Mouse (Mus musculus) CH12.LX (cell line): ENCODE results near the gene Wdr26. TPM values are rescaled to one million over a fixed set of nuclear protein-coding genes. Genes with fewer than 3 reads are reported as not detected.
A peak's percentile ranks its signal among the peaks of the same experiment; 100 is the strongest.

Source experiments
- DNase-seq: peaks from one replicate; pipeline ENCODE4 v3.0.0-alpha.2; 2013; ENCODE audit errors: extremely low read depth
- H3K27ac ChIP-seq: 2 replicates; pipeline ENCODE4 v1.5.1; 2012; ENCODE audit warnings: low read depth, mild to moderate bottlenecking, control low read depth, moderate library complexity; ENCODE audit not compliant: insufficient read depth
- H3K27me3 ChIP-seq: replicated peaks from 2 replicates; pipeline ENCODE3; 2012; ENCODE audit warnings: inconsistent platforms
- H3K36me3 ChIP-seq, 2 experiments: replicated peaks in 1 of 2; 2 replicates each; pipeline versions ENCODE3 to v1.6.1; 2012; ENCODE audit warnings: inconsistent platforms in 1 of 2, low read length in 1 of 2, mild to moderate bottlenecking in 1 of 2, mixed read lengths in 1 of 2, moderate library complexity in 1 of 2; ENCODE audit not compliant: control insufficient read depth in 1 of 2, insufficient read depth in 1 of 2
- H3K4me1 ChIP-seq, 2 experiments: 2 replicates each; pipeline ENCODE4 v1.6.1; 2012; ENCODE audit warnings: inconsistent platforms in 1 of 2, moderate library complexity in 1 of 2; ENCODE audit not compliant: insufficient read depth in 2 of 2, control insufficient read depth in 1 of 2
- H3K4me2 ChIP-seq: 2 replicates; pipeline ENCODE4 v1.6.1; 2012; ENCODE audit warnings: low read depth, mild to moderate bottlenecking, control low read depth; ENCODE audit not compliant: poor library complexity, insufficient read depth, severe bottlenecking
- H3K4me3 ChIP-seq, 3 experiments: fragments of 150-350 bp in 1 of 3; sonication (generic) in 1 of 3; replicated peaks in 1 of 3; 2 replicates each; pipeline versions ENCODE3 to v1.5.1; 2011 to 2012; ENCODE audit warnings: low read depth in 2 of 3, low read length in 2 of 3, mild to moderate bottlenecking in 2 of 3, moderate library complexity in 2 of 3, control low read depth in 1 of 3, improper control_type of control experiment in 1 of 3, inconsistent platforms in 1 of 3, mixed read lengths in 1 of 3; ENCODE audit not compliant: poor library complexity in 1 of 3
- H3K79me2 ChIP-seq: replicated peaks from 2 replicates; pipeline ENCODE4 v1.6.1; 2012; ENCODE audit warnings: mild to moderate bottlenecking, moderate library complexity; ENCODE audit not compliant: control insufficient read depth, poor library complexity, insufficient read depth, severe bottlenecking; ENCODE audit errors: extremely low read depth
- H3K9ac ChIP-seq: 2 replicates; pipeline ENCODE4 v1.6.1; 2012; ENCODE audit warnings: low read depth, mild to moderate bottlenecking, control low read depth, moderate library complexity; ENCODE audit not compliant: insufficient read depth
- H3K9me3 ChIP-seq: replicated peaks from 2 replicates; pipeline ENCODE3; 2012; ENCODE audit warnings: low read length, inconsistent platforms, mixed read lengths
- BHLHE40 ChIP-seq: IDR thresholded peaks from 2 replicates; pipeline ENCODE4 v1.6.1; 2011; ENCODE audit warnings: mild to moderate bottlenecking, low read depth, low read length, improper control_type of control experiment
- E2F4 ChIP-seq: IDR thresholded peaks from 2 replicates; pipeline ENCODE4 v1.6.1; 2011; ENCODE audit warnings: low read depth, low read length, improper control_type of control experiment; ENCODE audit not compliant: insufficient replicate concordance
- ELF1 ChIP-seq: IDR thresholded peaks from 2 replicates; pipeline ENCODE4 v1.6.1; 2014; ENCODE audit warnings: low read depth, mild to moderate bottlenecking, inconsistent platforms, low read length, improper control_type of control experiment
- EP300 ChIP-seq: IDR thresholded peaks from 2 replicates; pipeline ENCODE4 v1.6.1; 2011; ENCODE audit warnings: low read length, improper control_type of control experiment
- GABPA ChIP-seq: IDR thresholded peaks from 2 replicates; pipeline ENCODE4 v1.6.1; 2012; ENCODE audit warnings: low read depth, low read length, improper control_type of control experiment, inconsistent platforms; ENCODE audit not compliant: insufficient replicate concordance
- HCFC1 ChIP-seq: IDR thresholded peaks from 2 replicates; pipeline ENCODE4 v1.6.1; 2012; ENCODE audit warnings: low read depth, mild to moderate bottlenecking, inconsistent platforms, low read length, improper control_type of control experiment
- IRF4 ChIP-seq: IDR thresholded peaks from 2 replicates; pipeline ENCODE4 v1.6.1; 2014; ENCODE audit warnings: low read depth, mild to moderate bottlenecking, inconsistent platforms, low read length, improper control_type of control experiment
- JUN ChIP-seq: IDR thresholded peaks from 2 replicates; pipeline ENCODE4 v1.6.1; 2011; ENCODE audit warnings: low read depth, mild to moderate bottlenecking, low read length, improper control_type of control experiment, moderate library complexity; ENCODE audit not compliant: insufficient read depth
- JUND ChIP-seq: conservative IDR thresholded peaks from 2 replicates; pipeline ENCODE4 v1.6.1; 2011; ENCODE audit warnings: low read depth, low read length, improper control_type of control experiment
- KAT2A ChIP-seq: IDR thresholded peaks from 2 replicates; pipeline ENCODE4 v1.6.1; 2012; ENCODE audit warnings: low read length, improper control_type of control experiment, inconsistent platforms; ENCODE audit not compliant: insufficient replicate concordance
- MAFK ChIP-seq: IDR thresholded peaks from 2 replicates; pipeline ENCODE4 v1.6.1; 2011; ENCODE audit warnings: low read length, improper control_type of control experiment; ENCODE audit not compliant: insufficient replicate concordance
- MAX ChIP-seq: IDR thresholded peaks from 2 replicates; pipeline ENCODE4 v1.6.1; 2011; ENCODE audit warnings: low read length, improper control_type of control experiment
- MAZ ChIP-seq: IDR thresholded peaks from 2 replicates; pipeline ENCODE4 v1.6.1; 2012; ENCODE audit warnings: low read depth, mild to moderate bottlenecking, inconsistent platforms, low read length, improper control_type of control experiment, moderate library complexity
- MEF2A ChIP-seq: IDR thresholded peaks from 2 replicates; pipeline ENCODE4 v1.6.1; 2014; ENCODE audit warnings: low read depth, mild to moderate bottlenecking, inconsistent platforms, low read length, improper control_type of control experiment, borderline replicate concordance
- MXI1 ChIP-seq: IDR thresholded peaks from 2 replicates; pipeline ENCODE4 v1.6.1; 2011; ENCODE audit warnings: mild to moderate bottlenecking, low read depth, low read length, improper control_type of control experiment
- MYC ChIP-seq: IDR thresholded peaks from 2 replicates; pipeline ENCODE4 v1.6.1; 2011; ENCODE audit warnings: low read depth, mild to moderate bottlenecking, improper control_type of control experiment, low read length
- NELFE ChIP-seq: IDR thresholded peaks from 2 replicates; pipeline ENCODE4 v1.6.1; 2011; ENCODE audit warnings: low read depth, low read length, improper control_type of control experiment
- PAX5 ChIP-seq: IDR thresholded peaks from 2 replicates; pipeline ENCODE4 v1.6.1; 2012; ENCODE audit warnings: low read length, inconsistent platforms, mixed read lengths
- POLR2A ChIP-seq: IDR thresholded peaks from 2 replicates; pipeline ENCODE4 v1.6.1; 2011; ENCODE audit warnings: low read depth, mild to moderate bottlenecking, improper control_type of control experiment, low read length
- RAD21 ChIP-seq: IDR thresholded peaks from 2 replicates; pipeline ENCODE4 v1.6.1; 2011; ENCODE audit warnings: low read depth, mild to moderate bottlenecking, low read length, improper control_type of control experiment, moderate library complexity
- RCOR1 ChIP-seq: conservative IDR thresholded peaks from 2 replicates; pipeline ENCODE4 v1.6.1; 2012; ENCODE audit warnings: low read depth, mild to moderate bottlenecking, inconsistent platforms, low read length, improper control_type of control experiment
- SIN3A ChIP-seq: IDR thresholded peaks from 2 replicates; pipeline ENCODE4 v1.6.1; 2012; ENCODE audit warnings: low read length, improper control_type of control experiment, inconsistent platforms
- SMC3 ChIP-seq: IDR thresholded peaks from 2 replicates; pipeline ENCODE4 v1.6.1; 2011; ENCODE audit warnings: low read depth, low read length, improper control_type of control experiment
- TBP ChIP-seq: conservative IDR thresholded peaks from 2 replicates; pipeline ENCODE4 v1.6.1; 2011; ENCODE audit warnings: low read depth, low read length, improper control_type of control experiment
- TCF12 ChIP-seq: IDR thresholded peaks from 2 replicates; pipeline ENCODE4 v1.6.1; 2014; ENCODE audit warnings: low read depth, mild to moderate bottlenecking, inconsistent platforms, low read length, improper control_type of control experiment
- UBTF ChIP-seq: IDR thresholded peaks from 2 replicates; pipeline ENCODE4 v1.6.1; 2012; ENCODE audit warnings: low read depth, mild to moderate bottlenecking, inconsistent platforms, low read length, improper control_type of control experiment, moderate library complexity
- USF2 ChIP-seq: conservative IDR thresholded peaks from 2 replicates; pipeline ENCODE4 v1.6.1; 2011; ENCODE audit warnings: low read depth, low read length, improper control_type of control experiment
- ZKSCAN1 ChIP-seq: IDR thresholded peaks from 2 replicates; pipeline ENCODE4 v1.6.1; 2012; ENCODE audit warnings: low read depth, inconsistent platforms, low read length, improper control_type of control experiment, borderline replicate concordance
- ZNF384 ChIP-seq: IDR thresholded peaks from 2 replicates; pipeline ENCODE4 v1.6.1; 2012; ENCODE audit warnings: low read depth, low read length, improper control_type of control experiment, inconsistent platforms
- dilution Hi-C: fragments of 300-500 bp; cut with MboI; formaldehyde crosslinking; loops from 2 replicates; pipeline ENCODE4 v1.14.3; 2020; ENCODE audit warnings: low sequenced_read_pairs; ENCODE audit not compliant: extremely low pct_unique_long_range_greater_than_20kb, extremely low pct_ligation_motif_present
- in situ Hi-C: fragments of 300-500 bp; cut with MboI; formaldehyde crosslinking; loops from 3 replicates; pipeline ENCODE4 v1.14.3; 2019; ENCODE audit warnings: low sequenced_read_pairs, low pct_ligation_motif_present, low pct_unique_long_range_greater_than_20kb, mixed read lengths
- polyA plus RNA-seq: library from polyadenylated mRNA; unstranded; fragments of >175 nt; gene quantifications from 2 replicates; pipeline ENCODE4 v1.2.1, GENCODE M21; 2012; ENCODE audit warnings: low read depth; ENCODE audit not compliant: insufficient read length
- total RNA-seq, 2 experiments: library from RNA; depleted of rRNA; stranded (reverse); fragments of 300-350 nt in 1 of 2; fragments of >200 nt in 1 of 2; gene quantifications; 2 replicates each; pipeline ENCODE4 v1.2.3; 2012 to 2014

The Wdr26 gene
- total and polyA plus RNA-seq, 3 experiments = 32.4 to 65.0 (median 34.2) TPM

GRCm38 (mm10) chr1:181144966-181145365, 66.8 kb downstream of the Wdr26 start:
- dilution Hi-C loops = no loop called here
- in situ Hi-C loops = no loop called here
- no peak overlapping the region; the same call in 1 of the 2 replicates for H3K27ac ChIP-seq
- peaks cover 50% of the 10 kb centered on the region for H3K79me2 ChIP-seq
- no peaks in the 10 kb centered on the region for H3K27me3 ChIP-seq
- peaks cover 11 to 19% of the 10 kb centered on the region in 2 experiments for H3K36me3 ChIP-seq
- peak overlapping the region; percentile 65; the same call in 1 of the 2 replicates for H3K4me2 ChIP-seq
- H3K9me3 ChIP-seq = no peaks in the 10 kb centered on the region
- peak overlapping the region; percentile 81 to 99 (median 86) for H3K4me3 ChIP-seq
- peaks cover 12 to 65% of the 10 kb centered on the region in 2 experiments for H3K4me1 ChIP-seq
- H3K9ac ChIP-seq = peak overlapping the region; percentile 80
- no peak for DNase-seq
- TF ChIP-seq SIN3A (no peak; the same call in 1 of the 2 replicates), MXI1 (peak; percentile 7; the same call in 1 of the 2 replicates), RCOR1 (no peak)
- TF ChIP-seq, all 38 proteins: peak for 1

GRCm38 (mm10) chr1:181143950-181144836, 67.6 kb downstream of the Wdr26 start, which contains the start of the genes Nvl and Cnih4:
Gene Nvl (minus strand): TSS chr1:181144204.
Gene Cnih4 (plus strand): TSS chr1:181144693.
- Histone ChIP-seq H3K27me3 (no peaks in the 10 kb centered on the region), H3K4me3 (peak within 1 kb of the TSS; percentile 81 to 99 (median 86)), H3K9me3 (no peaks in the 10 kb centered on the region), H3K4me2 (peak within 1 kb of the TSS; percentile 93), H3K36me3 (peaks cover 13 to 22% of the 10 kb centered on the region in 2 experiments), H3K4me1 (peaks cover 14 to 68% of the 10 kb centered on the region in 2 experiments), H3K27ac (peak within 1 kb of the TSS; percentile 61), H3K79me2 (peaks cover 53% of the 10 kb centered on the region), H3K9ac (peak within 1 kb of the TSS; percentile 84)
- DNase-seq = peak; percentile 97
- in situ Hi-C loops (no loop called here), dilution Hi-C loops (no loop called here)
- TF ChIP-seq TBP = peak; percentile 76; the same call in 1 of the 2 replicates
- peak; percentile 90 for TF ChIP-seq TCF12
- peak; percentile 100 for TF ChIP-seq MAZ
- TF ChIP-seq PAX5 = no peak
- TF ChIP-seq KAT2A = peak; percentile 95
- peak; percentile 84 for TF ChIP-seq MXI1
- peak; percentile 80 for TF ChIP-seq BHLHE40
- no peak for TF ChIP-seq MAFK
- peak; percentile 92 for TF ChIP-seq E2F4
- TF ChIP-seq SMC3 = no peak
- peak; percentile 67; the same call in 1 of the 2 replicates for TF ChIP-seq POLR2A
- no peak for TF ChIP-seq RAD21
- TF ChIP-seq NELFE = peak; percentile 27
- TF ChIP-seq MEF2A = peak; percentile 81; the same call in 1 of the 2 replicates
- peak; percentile 88 for TF ChIP-seq ELF1
- TF ChIP-seq ZNF384 = 0 out of 2 replicates have a peak, but pooled peaks have one; percentile 39
- TF ChIP-seq IRF4 = peak; percentile 85
- peak; percentile 98 for TF ChIP-seq HCFC1
- no peak for TF ChIP-seq JUN
- TF ChIP-seq GABPA = peak; percentile 44; the same call in 1 of the 2 replicates
- 0 out of 2 replicates have a peak, but pooled peaks have one; percentile 32 for TF ChIP-seq EP300
- TF ChIP-seq MAX = peak; percentile 35; the same call in 1 of the 2 replicates
- peak; percentile 77 for TF ChIP-seq MYC
- peak; percentile 83 for TF ChIP-seq UBTF
- TF ChIP-seq USF2 = no peak; the same call in 1 of the 2 replicates
- TF ChIP-seq RCOR1 = peak; percentile 58; the same call in 1 of the 2 replicates
- TF ChIP-seq ZKSCAN1 = no peak
- peak; percentile 95 for TF ChIP-seq SIN3A
- TF ChIP-seq JUND = no peak
